Mouse (Mus musculus): ENCODE results near the gene Cxxc4. TPM values are rescaled to one million over a fixed set of nuclear protein-coding genes. Genes with fewer than 3 reads are reported as not detected.

Cxxc4 gene
- not detected in 2 replicates for polyA plus RNA-seq (2012)

DNA sequence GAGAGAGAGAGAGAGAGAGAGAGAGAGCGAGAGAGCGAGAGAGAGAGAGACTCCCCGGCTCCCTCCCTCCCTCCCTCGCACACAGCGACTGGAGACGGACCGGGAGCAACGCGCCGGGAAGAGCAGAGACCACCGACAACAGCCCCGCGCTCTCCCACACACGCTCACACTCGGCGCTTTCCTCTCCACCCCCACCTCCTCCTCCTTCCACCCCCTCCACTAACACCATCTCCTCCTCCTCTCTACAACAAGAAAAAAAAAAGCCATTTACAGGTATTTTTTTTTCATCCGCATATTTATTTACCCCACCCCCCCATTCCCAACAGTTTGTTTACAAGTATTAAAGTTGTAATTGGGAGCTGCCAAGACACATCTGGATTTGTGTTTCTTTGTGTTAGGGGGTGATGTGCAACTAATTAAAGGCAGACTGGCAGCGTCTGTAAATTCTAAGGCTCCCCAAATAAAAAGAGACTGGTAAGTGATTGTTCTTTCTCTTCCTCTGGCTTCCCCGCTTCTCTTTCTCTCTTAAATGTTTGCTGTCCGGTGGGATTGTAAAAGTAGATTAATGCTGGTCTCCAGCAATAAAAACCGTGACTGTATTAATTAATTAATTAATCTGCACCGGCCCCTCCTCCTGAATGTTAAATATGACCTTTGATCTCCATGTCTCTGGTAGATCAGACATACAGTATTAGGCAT is at the start of gene Cxxc4:
Gene Cxxc4, plus strand, starts transcription at position 71 of the 699 bp plus-strand sequence.
- TF ChIP-seq GATA1 (IDR thresholded peaks at IDR 0.05; ENCODE audit: low read length): no peak

GRCm38 (mm10) chr3:134188979-134189946 is 47.0 kb upstream of the Cxxc4 start:
- no peak for TF ChIP-seq GATA1 (IDR thresholded peaks at IDR 0.05; ENCODE audit: low read length)

DNA sequence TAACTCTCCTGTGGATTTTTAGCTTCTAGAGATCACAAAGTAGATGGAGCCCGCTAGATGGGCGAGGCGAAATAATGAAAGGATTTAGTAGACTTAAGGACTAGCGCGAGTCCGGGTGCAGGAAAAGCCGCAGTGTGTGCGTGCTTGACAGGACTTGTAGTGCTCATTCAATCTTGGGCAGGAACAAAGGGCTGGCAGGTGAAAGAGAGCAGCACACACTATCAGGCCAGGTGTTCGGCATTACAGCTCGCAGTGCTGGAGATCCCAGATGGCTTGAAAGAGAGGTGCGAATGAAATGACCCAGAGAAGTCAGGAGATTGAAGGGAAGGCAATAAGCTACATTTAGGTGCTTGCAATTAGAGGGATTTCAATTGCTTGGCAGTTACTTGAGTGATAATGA is 46.2 kb upstream of the Cxxc4 start:
- no peak for TF ChIP-seq GATA1 (IDR thresholded peaks at IDR 0.05; ENCODE audit: low read length)

- TF ChIP-seq GATA1 (IDR thresholded peaks at IDR 0.05; ENCODE audit: low read length): no peak
Measured at GRCm38 (mm10) chr3:134199892-134200291, 36.4 kb upstream of the Cxxc4 start.

- TF ChIP-seq GATA1 (IDR thresholded peaks at IDR 0.05; ENCODE audit: low read length): no peak
Measured at GRCm38 (mm10) chr3:134206624-134207023, 29.7 kb upstream of the Cxxc4 start.

DNA sequence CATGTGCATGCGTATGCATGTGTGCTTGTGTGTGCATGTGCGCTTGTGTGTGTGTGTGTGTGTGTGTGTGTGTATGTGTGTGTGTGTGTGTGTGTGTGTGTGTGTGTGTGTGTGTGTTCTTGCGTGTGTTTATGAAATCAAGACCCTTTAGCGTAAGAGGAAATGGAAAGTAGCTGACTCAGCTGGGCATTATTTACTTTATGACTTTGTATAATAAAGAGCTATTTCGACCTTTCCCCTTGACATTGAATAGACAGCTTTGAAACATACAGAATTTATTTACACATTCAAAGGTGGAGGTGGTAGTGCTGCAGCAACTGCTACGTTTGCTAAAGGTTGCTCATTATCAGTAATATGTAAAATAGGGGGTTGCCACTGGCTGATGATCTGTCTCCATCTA is 25.3 kb upstream of the Cxxc4 start:
- TF ChIP-seq GATA1 (IDR thresholded peaks at IDR 0.05; ENCODE audit: low read length): no peak

GRCm38 (mm10) chr3:134221002-134221401 is 15.3 kb upstream of the Cxxc4 start:
- TF ChIP-seq GATA1 (IDR thresholded peaks at IDR 0.05; ENCODE audit: low read length): no peak

DNA sequence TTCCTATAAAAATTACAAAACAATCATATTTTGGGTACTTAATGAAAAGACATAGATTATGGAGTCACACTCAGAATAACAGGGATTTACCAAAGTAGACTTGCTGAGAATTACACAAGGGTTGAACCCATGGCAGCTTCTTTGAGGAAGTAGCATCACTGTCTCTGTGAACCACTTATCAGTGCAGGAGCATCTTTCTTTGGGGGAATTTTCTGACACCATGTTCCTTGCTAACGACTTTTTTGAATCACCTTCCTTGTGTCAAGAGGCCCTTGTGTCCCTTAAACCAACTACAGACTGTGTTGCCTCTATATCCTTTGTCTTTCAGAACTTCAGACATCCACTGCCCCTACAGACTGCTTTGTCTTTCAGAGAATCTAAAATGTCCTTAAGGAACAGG is 13.7 kb upstream of the Cxxc4 start:
- no peak for TF ChIP-seq GATA1 (IDR thresholded peaks at IDR 0.05; ENCODE audit: low read length)

GRCm38 (mm10) chr3:134223956-134224355 is 12.3 kb upstream of the Cxxc4 start:
- TF ChIP-seq GATA1 (IDR thresholded peaks at IDR 0.05; ENCODE audit: low read length): no peak

GRCm38 (mm10) chr3:134225928-134226327 is 10.4 kb upstream of the Cxxc4 start:
- TF ChIP-seq GATA1 (IDR thresholded peaks at IDR 0.05; ENCODE audit: low read length): no peak

DNA sequence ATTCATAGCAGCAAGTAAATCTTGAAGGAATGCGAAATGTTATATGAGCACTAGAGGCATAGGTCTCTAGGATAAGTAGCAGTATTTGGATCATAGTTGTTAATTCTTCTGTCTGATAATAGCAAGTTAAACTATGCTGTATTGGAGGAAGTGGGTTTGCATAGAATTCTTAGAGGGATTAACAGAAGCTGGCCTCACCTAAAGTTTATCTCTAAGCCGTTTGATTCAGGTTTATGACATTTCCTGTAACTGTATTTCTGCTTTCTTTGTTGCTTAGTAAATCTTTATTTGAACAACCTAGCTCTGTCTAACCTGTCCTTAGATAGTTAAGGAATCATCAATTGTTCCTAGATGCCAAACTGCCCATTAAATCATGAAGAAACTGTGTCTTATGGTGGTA is 3.5 kb upstream of the Cxxc4 start:
- TF ChIP-seq GATA1 (IDR thresholded peaks at IDR 0.05; ENCODE audit: low read length): no peak

DNA sequence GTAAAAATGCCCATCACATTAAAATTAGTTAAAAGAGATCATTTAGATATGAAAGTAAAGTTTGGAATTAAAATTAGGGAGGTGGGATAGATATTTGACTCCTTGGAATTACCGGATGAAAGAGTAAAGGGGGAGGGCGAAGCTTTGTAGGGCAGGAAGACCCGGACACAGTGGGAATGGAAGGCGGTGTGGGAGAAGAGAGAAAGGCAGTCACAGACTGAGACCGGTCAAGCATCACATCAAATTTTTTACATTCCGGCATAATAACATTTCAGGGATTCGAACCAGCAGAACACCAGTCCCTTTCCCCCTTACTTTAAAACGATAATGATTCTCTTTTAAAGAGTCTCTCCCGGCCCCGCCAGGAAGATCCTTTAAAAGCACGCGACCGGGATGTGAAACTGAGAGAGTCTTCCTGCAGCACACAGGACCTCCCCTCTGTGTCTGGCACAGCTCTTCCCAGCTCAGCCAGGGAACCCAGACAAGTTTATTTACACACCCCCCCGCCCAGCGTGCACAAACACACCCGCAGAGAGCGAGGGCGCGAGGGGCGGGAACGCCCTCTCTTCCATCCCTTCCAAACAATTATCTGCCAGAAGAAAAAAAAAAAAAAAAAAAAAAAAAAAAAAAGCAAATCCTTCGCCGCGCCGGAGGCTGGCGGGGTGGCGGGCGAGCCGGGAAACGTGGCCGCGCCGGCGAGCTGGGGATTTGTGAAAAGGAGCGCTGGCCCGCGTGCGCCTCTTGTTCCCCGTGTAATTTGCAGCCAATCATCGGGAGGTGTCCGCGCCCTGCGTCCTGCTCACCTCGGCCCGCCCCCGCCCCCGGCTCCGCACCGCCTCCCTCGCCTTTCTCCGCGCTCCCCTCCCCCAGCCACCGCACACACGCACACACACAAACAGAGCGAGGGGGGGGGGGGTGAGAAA is 532 bp upstream of the Cxxc4 start:
- TF ChIP-seq GATA1 (IDR thresholded peaks at IDR 0.05; ENCODE audit: low read length): no peak

DNA sequence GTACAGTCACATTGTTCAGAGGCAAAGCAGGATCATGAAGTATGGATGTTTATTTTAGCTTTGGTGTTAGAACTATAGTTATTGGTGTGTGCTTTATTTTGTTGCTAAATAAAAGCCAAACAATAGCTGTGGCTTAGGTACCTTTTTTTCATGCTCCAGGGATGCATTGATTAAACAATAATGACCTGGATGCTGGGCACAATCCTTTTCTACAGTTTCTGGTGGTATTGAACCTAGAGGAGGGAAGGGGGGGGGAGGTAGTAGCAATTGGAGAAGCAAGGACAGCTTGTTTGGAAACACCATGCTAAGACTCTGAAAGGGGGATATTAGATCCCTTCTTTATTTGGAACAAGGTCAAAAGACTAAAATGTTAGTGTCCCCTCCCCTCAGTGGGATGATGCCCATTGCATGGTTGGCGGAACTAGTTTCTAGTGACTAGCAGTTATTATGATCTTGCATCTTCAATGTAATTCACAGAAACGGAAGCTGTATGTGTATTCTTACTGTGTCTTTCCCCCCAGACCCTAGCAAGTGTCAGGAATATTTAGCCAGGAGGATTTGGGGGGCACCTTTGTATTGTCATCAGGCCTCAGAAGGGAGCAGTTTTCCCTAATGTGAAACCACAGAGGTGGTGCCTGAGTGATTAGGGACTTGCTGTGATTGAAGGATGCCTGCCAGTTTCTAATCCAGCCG is 975 bp downstream of the Cxxc4 start:
- no peak for TF ChIP-seq GATA1 (IDR thresholded peaks at IDR 0.05; ENCODE audit: low read length)

GRCm38 (mm10) chr3:134238621-134239310 is 2.5 kb downstream of the Cxxc4 start:
- TF ChIP-seq GATA1 (IDR thresholded peaks at IDR 0.05; ENCODE audit: low read length): no peak

All from G1E-ER4 (cell line).